In the genomic region with DNA sequence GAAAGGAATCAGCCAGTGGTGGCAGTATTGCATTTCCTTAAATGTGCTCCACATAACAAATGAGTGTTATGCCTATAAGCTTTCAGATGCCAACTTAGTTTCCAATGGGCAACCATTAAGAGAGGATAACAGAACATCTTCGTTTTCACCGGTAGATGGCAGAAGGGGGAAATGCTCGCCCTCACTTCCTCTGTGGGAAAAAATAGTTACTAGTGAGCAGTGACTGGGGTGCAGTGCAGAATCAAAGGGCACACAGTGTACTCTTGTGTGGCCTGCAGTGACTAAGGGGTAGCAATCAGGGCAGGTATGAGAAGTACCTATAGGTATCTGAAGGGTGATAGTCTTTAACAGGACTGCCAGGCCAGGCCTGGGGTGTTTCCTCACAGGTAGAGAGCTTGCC, we compare ENCODE assay signal across 7 mouse cellular contexts. TPM values are rescaled to one million over a fixed set of nuclear protein-coding genes. Genes with fewer than 3 reads are reported as not detected.
DNase-seq lines count a peak whose midpoint lies in the region; ATAC-seq and TF ChIP-seq lines count a peak whose summit lies in the region.

No protein-coding gene starts in this region.

- ATAC-seq in kidney, embryonic 15.5 days (replicated peaks; ENCODE audit: low FRiP score) = no peak
- peak; percentile 59 for ATAC-seq in hindbrain, embryonic 15.5 days (ENCODE audit: low FRiP score, low read depth)
- peak; percentile 85 for ATAC-seq in lung, postnatal 0 days
- peak; percentile 92 for ATAC-seq in stomach, postnatal 0 days (ENCODE audit: low FRiP score, low TSS enrichment)

- TF ChIP-seq EP300 in lung, postnatal 0 days (IDR thresholded peaks at IDR 0.05) = peak; percentile 98
- no peak for TF ChIP-seq EP300 in stomach, postnatal 0 days (optimal IDR thresholded peaks at IDR 0.05)

- H3K4me1 ChIP-seq in kidney, embryonic 15.5 days = peaks cover 8% of the 10 kb centered on the region; the same call in 1 of the 2 replicates
- H3K4me1 ChIP-seq in hindbrain, embryonic 15.5 days (replicated peaks) = no peaks in the 10 kb centered on the region
- H3K4me1 ChIP-seq in lung, postnatal 0 days (ENCODE audit: insufficient read depth, low read depth, low read length) = peaks cover 4% of the 10 kb centered on the region
- no peaks in the 10 kb centered on the region for H3K4me1 ChIP-seq in stomach, postnatal 0 days (replicated peaks; ENCODE audit: control insufficient read depth, insufficient read depth)

- H3K27me3 ChIP-seq in kidney, embryonic 15.5 days = no peaks in the 10 kb centered on the region
- H3K27me3 ChIP-seq in hindbrain, embryonic 15.5 days = no peaks in the 10 kb centered on the region
- no peaks in the 10 kb centered on the region for H3K27me3 ChIP-seq in lung, postnatal 0 days (replicated peaks; ENCODE audit: insufficient read depth, low read length)
- no peaks in the 10 kb centered on the region for H3K27me3 ChIP-seq in stomach, postnatal 0 days (ENCODE audit: control insufficient read depth, insufficient read depth, low read length)

- no peak overlapping the region for H3K9ac ChIP-seq in kidney, embryonic 15.5 days
- H3K9ac ChIP-seq in hindbrain, embryonic 15.5 days = no peak overlapping the region
- no peak overlapping the region for H3K9ac ChIP-seq in lung, postnatal 0 days (replicated peaks; ENCODE audit: low read depth)
- no peak overlapping the region for H3K9ac ChIP-seq in stomach, postnatal 0 days (ENCODE audit: low read length)

- no peaks in the 10 kb centered on the region for H3K9me3 ChIP-seq in kidney, embryonic 15.5 days (replicated peaks)
- no peaks in the 10 kb centered on the region for H3K9me3 ChIP-seq in hindbrain, embryonic 15.5 days
- H3K9me3 ChIP-seq in lung, postnatal 0 days (ENCODE audit: low read length) = no peaks in the 10 kb centered on the region
- no peaks in the 10 kb centered on the region for H3K9me3 ChIP-seq in stomach, postnatal 0 days (ENCODE audit: control insufficient read depth, low read length)

- WGBS in kidney, embryonic 15.5 days = 12% methylated on average over 3 of the region's 3 CpGs
- WGBS in hindbrain, embryonic 15.5 days = 6% methylated on average over 3 of the region's 3 CpGs
- WGBS in lung, postnatal 0 days = 6% methylated on average over 3 of the region's 3 CpGs
- 4% methylated on average over 3 of the region's 3 CpGs for WGBS in stomach, postnatal 0 days

- H3K27ac ChIP-seq in kidney, embryonic 15.5 days = no peak overlapping the region
- H3K27ac ChIP-seq in hindbrain, embryonic 15.5 days (replicated peaks) = no peak overlapping the region
- peak overlapping the region; percentile 94 for H3K27ac ChIP-seq in lung, postnatal 0 days (ENCODE audit: low read length)
- H3K27ac ChIP-seq in stomach, postnatal 0 days (replicated peaks) = peak overlapping the region; percentile 65

- H3K4me2 ChIP-seq in kidney, embryonic 15.5 days = no peak overlapping the region
- no peak overlapping the region for H3K4me2 ChIP-seq in hindbrain, embryonic 15.5 days
- no peak overlapping the region for H3K4me2 ChIP-seq in lung, postnatal 0 days (replicated peaks; ENCODE audit: low read depth, low read length)
- H3K4me2 ChIP-seq in stomach, postnatal 0 days (replicated peaks; ENCODE audit: low read depth) = no peak overlapping the region

- H3K4me3 ChIP-seq in kidney, embryonic 15.5 days (replicated peaks) = no peak overlapping the region
- H3K4me3 ChIP-seq in hindbrain, embryonic 15.5 days = no peak overlapping the region
- no peak overlapping the region for H3K4me3 ChIP-seq in lung, postnatal 0 days (ENCODE audit: low read depth, low read length)
- H3K4me3 ChIP-seq in stomach, postnatal 0 days (ENCODE audit: low read depth, low read length) = no peak overlapping the region

- peaks cover 45% of the 10 kb centered on the region for H3K36me3 ChIP-seq in kidney, embryonic 15.5 days
- H3K36me3 ChIP-seq in hindbrain, embryonic 15.5 days = peaks cover 31% of the 10 kb centered on the region
- peaks cover 24% of the 10 kb centered on the region; the same call in 1 of the 2 replicates for H3K36me3 ChIP-seq in lung, postnatal 0 days (ENCODE audit: insufficient read depth, low read length)
- peaks cover 21% of the 10 kb centered on the region for H3K36me3 ChIP-seq in stomach, postnatal 0 days (ENCODE audit: control insufficient read depth, insufficient read depth, low read length)

- TF ChIP-seq CTCF in lung, postnatal 0 days (IDR thresholded peaks at IDR 0.05) = peak; percentile 80
- TF ChIP-seq CTCF in stomach, postnatal 0 days (IDR thresholded peaks at IDR 0.05; ENCODE audit: low read depth) = peak; percentile 80

- DNase-seq in kidney, adult 8-10 months = peak; percentile 35 to 36
- peak; percentile 41 for DNase-seq in ES-CJ7 (ENCODE audit: low read depth, low spot score)
- peak; percentile 24 for DNase-seq in c-Kit-positive CD71-positive TER-119-negative erythroid progenitor cells, embryonic 14.5 days (ENCODE audit: low read depth)
- peak; percentile 93 for DNase-seq in lung, postnatal 0 days (ENCODE audit: low spot score)
- peak; percentile 56 for DNase-seq in stomach, postnatal 0 days (ENCODE audit: low spot score)

RNA-seq across cellular contexts. Expression of a gene that starts 14.8 kb away (rescaled TPM):
- polyA plus RNA-seq in kidney, embryonic 15.5 days (2015; fragmentation: Nextera tagmentation; extraction: Ambion mirVana) = 118 and 120 TPM in 2 replicates
- 70.5 and 76.2 TPM in 2 replicates for polyA plus RNA-seq in hindbrain, embryonic 15.5 days (2015; fragmentation: Nextera tagmentation; extraction: Ambion mirVana)
- polyA plus RNA-seq in lung, postnatal 0 days (2015; fragmentation: Nextera tagmentation; extraction: Ambion mirVana) = 91.6 and 97.1 TPM in 2 replicates
- 46.0 and 47.7 TPM in 2 replicates for polyA plus RNA-seq in stomach, postnatal 0 days (2015; fragmentation: Nextera tagmentation; extraction: Ambion mirVana)

RNA-seq across cellular contexts. Expression of a gene that starts 39.2 kb away (rescaled TPM):
- polyA plus RNA-seq in kidney, embryonic 15.5 days (2015; fragmentation: Nextera tagmentation; extraction: Ambion mirVana) = 13.8 and 14.0 TPM in 2 replicates
- 0.34 and 0.64 TPM in 2 replicates for polyA plus RNA-seq in hindbrain, embryonic 15.5 days (2015; fragmentation: Nextera tagmentation; extraction: Ambion mirVana)
- polyA plus RNA-seq in lung, postnatal 0 days (2015; fragmentation: Nextera tagmentation; extraction: Ambion mirVana) = 601 and 607 TPM in 2 replicates
- polyA plus RNA-seq in stomach, postnatal 0 days (2015; fragmentation: Nextera tagmentation; extraction: Ambion mirVana) = 9.8 and 13.5 TPM in 2 replicates

RNA-seq across cellular contexts. Expression of a gene that starts 44.7 kb away (rescaled TPM):
- 3.9 and 4.6 TPM in 2 replicates for polyA plus RNA-seq in kidney, embryonic 15.5 days (2015; fragmentation: Nextera tagmentation; extraction: Ambion mirVana)
- 3.6 and 4.1 TPM in 2 replicates for polyA plus RNA-seq in hindbrain, embryonic 15.5 days (2015; fragmentation: Nextera tagmentation; extraction: Ambion mirVana)
- 3.5 and 4.2 TPM in 2 replicates for polyA plus RNA-seq in lung, postnatal 0 days (2015; fragmentation: Nextera tagmentation; extraction: Ambion mirVana)
- 1.5 and 1.8 TPM in 2 replicates for polyA plus RNA-seq in stomach, postnatal 0 days (2015; fragmentation: Nextera tagmentation; extraction: Ambion mirVana)

Comparison
In these comparisons a context has a peak if more than half of its experiments do, and no peak if none do; other contexts are left out.
1. DNase-seq: peak in every context shown above with its lines; median percentile 93 in lung, postnatal 0 days; 56 in stomach, postnatal 0 days; 41 in ES-CJ7; 36 in kidney, adult 8-10 months; 24 in c-Kit-positive CD71-positive TER-119-negative erythroid progenitor cells, embryonic 14.5 days.
2. H3K27ac ChIP-seq: peak in lung, postnatal 0 days (single experiment) and stomach, postnatal 0 days (single experiment); none in kidney, embryonic 15.5 days (single experiment) and hindbrain, embryonic 15.5 days (single experiment).
3. RNA of a gene that starts 39.2 kb away (polyA plus RNA-seq): 601 to 607 TPM in lung, postnatal 0 days; 13.8 to 14.0 TPM in kidney, embryonic 15.5 days, 9.8 to 13.5 TPM in stomach, postnatal 0 days and 0.34 to 0.64 TPM in hindbrain, embryonic 15.5 days; every median in the first group is over 10 times any median in the second.